Mouse (Mus musculus) myocyte (in vitro differentiated cells): ENCODE measurements around the gene 6430548M08Rik. TPM values are rescaled to one million over a fixed set of nuclear protein-coding genes. Genes with fewer than 3 reads are reported as not detected.
A peak's percentile ranks its signal among the peaks of the same experiment; 100 is the strongest.

Experiments
- H3K27me3 ChIP-seq: one replicate; pipeline ENCODE4 v1.6.1; 2011; ENCODE audit not compliant: control insufficient read depth, insufficient read depth, insufficient read length
- H3K36me3 ChIP-seq: one replicate; pipeline ENCODE4 v1.6.1; 2011; ENCODE audit not compliant: control insufficient read depth, insufficient read depth
- H3K4me2 ChIP-seq: one replicate; pipeline ENCODE4 v1.6.1; 2011; ENCODE audit warnings: low read depth, control low read depth
- H3K4me3 ChIP-seq: one replicate; pipeline ENCODE4 v1.5.1; 2011; ENCODE audit warnings: mild to moderate bottlenecking, control low read depth, moderate library complexity
- H3K79me2 ChIP-seq: one replicate; pipeline ENCODE4 v1.6.1; 2011; ENCODE audit not compliant: control insufficient read depth, insufficient read depth
- H3ac ChIP-seq: one replicate; pipeline ENCODE4 v1.6.1; 2011; ENCODE audit not compliant: control insufficient read depth, insufficient read length
- CEBPB ChIP-seq: IDR thresholded peaks from 2 replicates; pipeline ENCODE4 v1.6.1; 2011; ENCODE audit warnings: mild to moderate bottlenecking, moderate library complexity; ENCODE audit not compliant: poor library complexity, insufficient read depth, severe bottlenecking
- E2F4 ChIP-seq: IDR thresholded peaks from one replicate; pipeline ENCODE4 v1.6.1; 2011; ENCODE audit warnings: mild to moderate bottlenecking, control low read depth, moderate library complexity; ENCODE audit not compliant: insufficient read depth
- MAX ChIP-seq: IDR thresholded peaks from one replicate; pipeline ENCODE4 v1.6.1; 2011; ENCODE audit warnings: low read depth, mild to moderate bottlenecking, control low read depth
- MYOD1 ChIP-seq, 3 experiments: IDR thresholded peaks; one replicate each; pipeline ENCODE4 v1.6.1; 2011; ENCODE audit warnings: control low read depth in 2 of 3, low read depth in 2 of 3, mild to moderate bottlenecking in 2 of 3, moderate library complexity in 1 of 3; ENCODE audit not compliant: insufficient read length in 2 of 3, control insufficient read depth in 1 of 3
- MYOG ChIP-seq, 3 experiments: IDR thresholded peaks; one replicate each; pipeline ENCODE4 v1.6.1; 2011; ENCODE audit warnings: control low read depth in 2 of 3, low read depth in 2 of 3, mild to moderate bottlenecking in 2 of 3; ENCODE audit not compliant: insufficient read length in 2 of 3, control insufficient read depth in 1 of 3, insufficient read depth in 1 of 3
- POLR2A ChIP-seq: IDR thresholded peaks from one replicate; pipeline ENCODE4 v1.6.1; 2011; ENCODE audit warnings: low read depth, mild to moderate bottlenecking, control low read depth, moderate library complexity; ENCODE audit not compliant: insufficient read length
- POLR2AphosphoS2 ChIP-seq: IDR thresholded peaks from one replicate; pipeline ENCODE4 v1.6.1; 2011; ENCODE audit warnings: low read depth, control low read depth; ENCODE audit not compliant: insufficient read length
- REST ChIP-seq: IDR thresholded peaks from one replicate; pipeline ENCODE4 v1.6.1; 2011; ENCODE audit warnings: mild to moderate bottlenecking, control low read depth, moderate library complexity; ENCODE audit not compliant: insufficient read depth, insufficient read length
- SRF ChIP-seq: IDR thresholded peaks from one replicate; pipeline ENCODE4 v1.6.1; 2011; ENCODE audit warnings: low read depth; ENCODE audit not compliant: control insufficient read depth, insufficient read length
- TCF12 ChIP-seq: IDR thresholded peaks from one replicate; pipeline ENCODE4 v1.6.1; 2011; ENCODE audit warnings: mild to moderate bottlenecking, control low read depth; ENCODE audit not compliant: poor library complexity, insufficient read depth, severe bottlenecking
- TCF3 ChIP-seq: IDR thresholded peaks from one replicate; pipeline ENCODE4 v1.6.1; 2011; ENCODE audit warnings: low read depth, control low read depth; ENCODE audit not compliant: insufficient read length
- USF1 ChIP-seq: IDR thresholded peaks from one replicate; pipeline ENCODE4 v1.6.1; 2011; ENCODE audit warnings: low read depth, mild to moderate bottlenecking, control low read depth, moderate library complexity
- polyA plus RNA-seq: library from polyadenylated mRNA; unstranded; fragments of >200 nt; fragmentation: generic; extraction: Trizol; gene quantifications from one replicate; pipeline ENCODE4 v1.2.1, GENCODE M21; 2012; ENCODE audit warnings: missing spikeins

6430548M08Rik gene
- polyA plus RNA-seq, 1 experiment = 9.4 TPM

- Histone ChIP-seq H3K36me3 (peaks cover 3% of the 10 kb centered on the region), H3K79me2 (peaks cover 18% of the 10 kb centered on the region), H3K4me3 (no peak overlapping the region), H3K4me2 (no peak overlapping the region), H3ac (no peak overlapping the region), H3K27me3 (no peaks in the 10 kb centered on the region)
- no peak for TF ChIP-seq REST
Measured at GRCm38 (mm10) chr8:120093103-120093502, 20.8 kb upstream of the 6430548M08Rik start.

- Histone ChIP-seq H3K27me3 (no peaks in the 10 kb centered on the region), H3K79me2 (peaks cover 34% of the 10 kb centered on the region), H3K4me3 (no peak overlapping the region), H3K4me2 (no peak overlapping the region), H3K36me3 (peaks cover 3% of the 10 kb centered on the region), H3ac (no peak overlapping the region)
- no peak for TF ChIP-seq USF1
- no peak for TF ChIP-seq E2F4
- TF ChIP-seq REST = no peak
- TF ChIP-seq TCF3 = no peak
- no peak for TF ChIP-seq MYOD1 (IDR thresholded peaks at IDR 0.05; ENCODE audit: control insufficient read depth in 1 of 3, insufficient read length in 2 of 3, low read depth in 2 of 3)
- no peak for TF ChIP-seq CEBPB
- no peak for TF ChIP-seq MAX
- no peak for TF ChIP-seq POLR2A
- TF ChIP-seq TCF12 = no peak
- no peak for TF ChIP-seq POLR2AphosphoS2
- TF ChIP-seq SRF = no peak
- no peak for TF ChIP-seq MYOG (IDR thresholded peaks at IDR 0.05; ENCODE audit: control insufficient read depth in 1 of 3, insufficient read depth in 1 of 3, insufficient read length in 2 of 3, low read depth in 2 of 3)
Measured at GRCm38 (mm10) chr8:120094801-120095200, 19.2 kb upstream of the 6430548M08Rik start.

GRCm38 (mm10) chr8:120096486-120096885 is 17.5 kb upstream of the 6430548M08Rik start:
- no peak overlapping the region for H3K4me2 ChIP-seq
- no peak overlapping the region for H3K4me3 ChIP-seq
- H3ac ChIP-seq = no peak overlapping the region
- H3K36me3 ChIP-seq = no peaks in the 10 kb centered on the region
- peaks cover 44% of the 10 kb centered on the region for H3K79me2 ChIP-seq
- no peaks in the 10 kb centered on the region for H3K27me3 ChIP-seq
- TF ChIP-seq CEBPB (no peak), E2F4 (no peak), POLR2A (no peak), MYOD1 (IDR thresholded peaks at IDR 0.05; ENCODE audit: control insufficient read depth in 1 of 3, insufficient read length in 2 of 3, low read depth in 2 of 3) (no peak), USF1 (no peak), POLR2AphosphoS2 (no peak), TCF12 (no peak), TCF3 (no peak), REST (no peak), SRF (no peak)

GRCm38 (mm10) chr8:120100388-120101067 is 13.4 kb upstream of the 6430548M08Rik start:
- Histone ChIP-seq H3K4me2 (peak overlapping the region; percentile 80), H3K4me3 (peak overlapping the region; percentile 75), H3K36me3 (no peaks in the 10 kb centered on the region), H3ac (peak overlapping the region; percentile 90), H3K79me2 (peaks cover 45% of the 10 kb centered on the region), H3K27me3 (no peaks in the 10 kb centered on the region)
- TF ChIP-seq POLR2A (no peak), REST (peak; percentile 56)

- H3K79me2 ChIP-seq = peaks cover 45% of the 10 kb centered on the region
Measured at GRCm38 (mm10) chr8:120101068-120101972, 12.6 kb upstream of the 6430548M08Rik start, which contains the start of gene Zdhhc7. Gene Zdhhc7 (minus strand): TSS chr8:120101482.

More at GRCm38 (mm10) chr8:120101068-120101972, 12.6 kb upstream of the 6430548M08Rik start, which contains the start of gene Zdhhc7:
- Histone ChIP-seq H3K4me3 (peak within 1 kb of the TSS; percentile 75), H3ac (peak within 1 kb of the TSS; percentile 90), H3K36me3 (no peaks in the 10 kb centered on the region), H3K4me2 (peak within 1 kb of the TSS; percentile 97), H3K27me3 (no peaks in the 10 kb centered on the region)
- TF ChIP-seq POLR2AphosphoS2 = peak; percentile 84
- no peak for TF ChIP-seq MYOG (IDR thresholded peaks at IDR 0.05; ENCODE audit: control insufficient read depth in 1 of 3, insufficient read depth in 1 of 3, insufficient read length in 2 of 3, low read depth in 2 of 3)
- TF ChIP-seq MYOD1 (IDR thresholded peaks at IDR 0.05; ENCODE audit: control insufficient read depth in 1 of 3, insufficient read length in 2 of 3, low read depth in 2 of 3) = no peak
- no peak for TF ChIP-seq E2F4
- TF ChIP-seq POLR2A = peak; percentile 72
